Mouse (Mus musculus) adipocyte (in vitro differentiated cells): ENCODE results near the gene Rab3ip.
A peak's percentile ranks its signal among the peaks of the same experiment; 100 is the strongest.

Source experiments
- DNase-seq: peaks from one replicate; pipeline ENCODE4 v3.0.0-alpha.2; 2016; ENCODE audit warnings: low spot score

Rab3ip gene

GRCm38 (mm10) chr10:116919368-116920317, 30.9 kb downstream of the Rab3ip start:
- DNase-seq, result no peak

GRCm38 (mm10) chr10:116916581-116916980, 34.0 kb downstream of the Rab3ip start:
- DNase-seq, result no peak

GRCm38 (mm10) chr10:116915286-116915685, 35.3 kb downstream of the Rab3ip start:
- DNase-seq, result no peak

GRCm38 (mm10) chr10:116914586-116914985, 36.0 kb downstream of the Rab3ip start:
- no peak for DNase-seq

GRCm38 (mm10) chr10:116913647-116914273, 36.8 kb downstream of the Rab3ip start:
- DNase-seq, result no peak

- no peak for DNase-seq
Measured at GRCm38 (mm10) chr10:116912850-116913249, 37.7 kb downstream of the Rab3ip start.

GRCm38 (mm10) chr10:116908901-116909642, 41.5 kb downstream of the Rab3ip start:
- DNase-seq, result no peak

GRCm38 (mm10) chr10:116906794-116907193, 43.8 kb downstream of the Rab3ip start:
- no peak for DNase-seq

- DNase-seq, result no peak
Measured at GRCm38 (mm10) chr10:116904503-116904908, 46.1 kb downstream of the Rab3ip start.

- no peak for DNase-seq
Measured at GRCm38 (mm10) chr10:116896336-116897177, 54.0 kb downstream of the Rab3ip start, which contains the start of gene Myrfl. Myrfl (minus strand) TSS chr10:116896919.

GRCm38 (mm10) chr10:116895108-116895833, 55.3 kb downstream of the Rab3ip start:
- DNase-seq, result no peak

- DNase-seq, result no peak
Measured at GRCm38 (mm10) chr10:116894540-116894939, 56.0 kb downstream of the Rab3ip start.

GRCm38 (mm10) chr10:116893753-116894152, 56.8 kb downstream of the Rab3ip start:
- DNase-seq, result peak; percentile 47

GRCm38 (mm10) chr10:116890587-116890986, 60.0 kb downstream of the Rab3ip start:
- no peak for DNase-seq

GRCm38 (mm10) chr10:116884552-116884951, 66.0 kb downstream of the Rab3ip start:
- no peak for DNase-seq

GRCm38 (mm10) chr10:116883531-116883930, 67.0 kb downstream of the Rab3ip start:
- DNase-seq, result no peak

GRCm38 (mm10) chr10:116877436-116877835, 73.1 kb downstream of the Rab3ip start:
- no peak for DNase-seq

GRCm38 (mm10) chr10:116874490-116874889, 76.1 kb downstream of the Rab3ip start:
- DNase-seq, result no peak

- DNase-seq, result no peak
Measured at GRCm38 (mm10) chr10:116872016-116872410, 78.6 kb downstream of the Rab3ip start.

GRCm38 (mm10) chr10:116871329-116872015, 79.1 kb downstream of the Rab3ip start:
- DNase-seq, result no peak
